Mouse (Mus musculus) regulatory T cell (primary cell): ENCODE data around the gene Ugp2.
"Not testable (repeated sequence)": the region's sequence is repeated elsewhere in the genome, so short reads cannot be mapped to it uniquely, and the experiment has no call there.

ENCODE experiments used
- in situ Hi-C: fragments of 300-600 bp; cut with MboI, MseI; formaldehyde crosslinking; loops from one replicate; pipeline ENCODE4 v1.15.1; 2025; ENCODE audit warnings: high pct_unique_total_duplicates

Gene Ugp2

DNA sequence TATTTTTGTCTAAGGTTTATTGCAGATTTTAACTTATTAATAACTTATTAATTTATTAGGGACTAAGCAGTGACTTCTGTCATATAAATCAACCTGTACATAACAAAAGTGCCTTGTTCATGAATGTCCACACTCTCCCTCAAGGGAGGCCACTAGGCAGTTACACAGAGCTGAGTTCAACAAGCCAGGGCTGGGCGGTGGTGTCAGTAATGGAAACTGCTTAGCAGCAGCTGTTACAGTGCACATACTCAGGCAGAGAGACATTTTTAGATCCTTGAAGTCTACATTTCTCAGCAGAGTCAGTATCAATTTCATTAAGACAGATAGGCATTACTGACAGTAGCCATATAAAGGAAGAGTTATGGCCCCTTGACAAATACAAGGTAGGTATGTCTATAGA is 33.1 kb downstream of the Ugp2 start:
- in situ Hi-C loops, result loop anchor here (10.0 kb wide), 1 partner anchor 1383 kb away; no protein-coding TSS in a partner anchor

GRCm38 (mm10) chr11:21332639-21333295 is 38.2 kb downstream of the Ugp2 start:
- in situ Hi-C loops, result loop anchor here (10.0 kb wide), 1 partner anchor 1378 kb away; no protein-coding TSS in a partner anchor

GRCm38 (mm10) chr11:21328141-21328540 is 42.9 kb downstream of the Ugp2 start:
- in situ Hi-C loops, result no loop called here

- in situ Hi-C loops, result no loop called here
Measured at GRCm38 (mm10) chr11:21327486-21327885, 43.5 kb downstream of the Ugp2 start.

GRCm38 (mm10) chr11:21326770-21327169 is 44.2 kb downstream of the Ugp2 start:
- in situ Hi-C loops, result no loop called here

GRCm38 (mm10) chr11:21325781-21326180 is 45.2 kb downstream of the Ugp2 start:
- in situ Hi-C loops, result no loop called here

GRCm38 (mm10) chr11:21322349-21322748 is 48.7 kb downstream of the Ugp2 start:
- in situ Hi-C loops, result no loop called here

DNA sequence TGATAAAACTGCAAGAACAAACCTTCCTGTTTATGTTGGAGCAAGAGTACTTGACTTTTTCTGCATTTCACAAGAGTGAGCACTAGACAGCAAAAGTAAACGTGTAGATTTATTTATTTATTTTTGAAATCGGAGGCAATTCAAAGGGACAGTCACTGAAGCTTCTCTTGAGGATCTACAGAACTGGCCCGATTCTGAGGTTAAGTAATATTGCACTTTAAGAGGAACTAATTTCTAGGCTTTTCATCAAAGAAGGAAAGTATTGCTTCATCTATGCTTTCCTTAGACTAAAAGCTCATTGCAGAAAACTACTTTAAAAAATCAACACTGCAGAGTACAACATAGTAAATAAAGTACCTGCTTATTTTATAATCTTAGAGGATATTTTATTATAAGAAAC is 49.4 kb downstream of the Ugp2 start:
- in situ Hi-C loops, result no loop called here

- in situ Hi-C loops, result no loop called here
Measured at GRCm38 (mm10) chr11:21313922-21314657, 56.9 kb downstream of the Ugp2 start.

- in situ Hi-C loops, result loop anchor here (5.0 kb wide), 1 partner anchor 143 kb away; no protein-coding TSS in a partner anchor
Measured at GRCm38 (mm10) chr11:21309516-21309915, 61.5 kb downstream of the Ugp2 start.

GRCm38 (mm10) chr11:21308119-21308518 is 62.9 kb downstream of the Ugp2 start:
- in situ Hi-C loops, result loop anchor here (5.0 kb wide), 1 partner anchor 144 kb away; no protein-coding TSS in a partner anchor

GRCm38 (mm10) chr11:21307078-21307668 is 63.8 kb downstream of the Ugp2 start:
- in situ Hi-C loops, result loop anchor here (5.0 kb wide), 1 partner anchor 145 kb away; no protein-coding TSS in a partner anchor

GRCm38 (mm10) chr11:21303619-21304018 is 67.4 kb downstream of the Ugp2 start:
- in situ Hi-C loops, result no loop called here

- in situ Hi-C loops, result no loop called here
Measured at GRCm38 (mm10) chr11:21295486-21295885, 75.5 kb downstream of the Ugp2 start.

- in situ Hi-C loops, result not testable (repeated sequence)
Measured at GRCm38 (mm10) chr11:21288153-21288552, 82.8 kb downstream of the Ugp2 start.

DNA sequence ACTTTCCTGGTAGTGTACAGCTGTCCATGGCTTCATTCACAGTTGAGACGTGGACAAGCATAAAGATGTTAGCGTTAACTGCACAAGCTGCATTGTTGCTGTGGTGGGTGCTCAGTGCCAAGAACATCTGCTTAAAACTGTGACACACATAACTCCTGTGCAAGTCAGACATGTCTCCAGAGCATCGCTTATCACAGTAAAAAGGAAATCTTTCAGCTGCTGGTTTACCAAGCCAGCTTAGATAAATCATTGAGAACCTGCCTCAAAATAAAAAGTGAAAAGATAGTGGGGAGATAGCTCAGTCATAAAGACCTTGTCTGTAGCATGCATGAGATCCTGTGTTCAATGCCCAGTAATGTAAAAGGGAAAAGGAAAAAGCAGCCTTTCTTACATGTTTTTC is 84.6 kb downstream of the Ugp2 start:
- in situ Hi-C loops, result no loop called here

DNA sequence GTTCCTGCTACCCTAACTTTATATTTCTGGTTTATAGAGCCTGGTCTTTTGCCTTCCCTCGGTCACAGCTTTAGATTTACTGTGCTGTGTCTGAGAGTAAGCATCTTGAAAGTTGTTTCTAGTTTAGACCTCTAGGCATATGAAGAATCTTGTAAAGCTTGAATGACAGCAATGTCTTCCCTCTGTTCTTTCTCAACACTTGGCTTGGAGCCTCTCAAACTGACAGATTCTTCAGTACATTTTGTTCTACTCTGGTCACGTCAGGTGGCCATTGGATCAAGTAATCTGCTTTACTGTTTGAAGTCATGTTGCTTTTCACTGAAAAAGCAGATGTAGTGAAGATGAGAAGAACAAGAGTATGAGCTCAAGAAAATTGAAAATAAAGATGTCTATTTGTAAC is 94.8 kb downstream of the Ugp2 start:
- in situ Hi-C loops, result no loop called here
